Mouse (Mus musculus): ENCODE data around the gene Soat2.

DNA sequence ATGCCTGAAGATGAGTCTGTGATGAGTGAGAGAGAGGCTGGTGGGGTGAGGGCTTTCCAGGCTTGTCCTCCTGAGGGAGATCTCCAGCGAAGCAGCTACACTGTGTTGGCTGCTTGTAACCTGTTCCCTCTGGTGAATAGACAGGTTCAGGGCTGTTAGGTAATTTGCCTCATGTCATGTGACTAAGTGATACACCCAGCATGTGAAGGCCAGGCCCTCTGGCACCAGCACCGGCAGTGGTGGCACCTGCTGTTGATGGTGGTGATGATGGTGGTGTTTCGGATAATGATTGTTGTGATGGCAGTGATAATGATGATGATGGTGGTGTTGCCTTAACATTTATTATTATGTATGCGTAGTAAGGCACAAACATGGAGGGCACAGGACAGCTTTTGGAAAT lies 60.5 kb downstream of the Soat2 start:
- TF ChIP-seq CTCF (IDR thresholded peaks at IDR 0.05; ENCODE audit: low read depth, low read length): no peak
- TF ChIP-seq POLR2A (IDR thresholded peaks at IDR 0.05; ENCODE audit: extremely low read depth, insufficient read depth, low read length): no peak
